Mouse (Mus musculus): ENCODE measurements around the gene Tmem104. TPM values are rescaled to one million over a fixed set of nuclear protein-coding genes. Genes with fewer than 3 reads are reported as not detected.

Tmem104 gene
- polyA plus RNA-seq, 1 experiment from 2014 or later: 11.9 TPM

- no peak overlapping the region for H3K4me2 ChIP-seq
- 80% methylated on average over 4 of the region's 4 CpGs for WGBS
- H3K36me3 ChIP-seq: no peaks in the 10 kb centered on the region
- H3K27me3 ChIP-seq: peaks cover 76% of the 10 kb centered on the region
- H3K9me3 ChIP-seq: no peaks in the 10 kb centered on the region
- H3K4me1 ChIP-seq: peaks cover 41% of the 10 kb centered on the region
- no peak overlapping the region for H3K27ac ChIP-seq
- no peak for ATAC-seq (ENCODE audit: insufficient number of reproducible peaks, insufficient read depth, low FRiP score, low TSS enrichment, low read depth)
- no peak overlapping the region for H3K9ac ChIP-seq
- H3K4me3 ChIP-seq: no peak overlapping the region
These were observed 17.9 kb upstream of the Tmem104 start for GRCm38 (mm10) chr11:115169430-115169829.

GRCm38 (mm10) chr11:115171125-115171524 is 16.2 kb upstream of the Tmem104 start:
- Histone ChIP-seq H3K27me3 (peaks cover 73% of the 10 kb centered on the region), H3K4me1 (peaks cover 50% of the 10 kb centered on the region), H3K4me3 (no peak overlapping the region), H3K9me3 (no peaks in the 10 kb centered on the region), H3K27ac (no peak overlapping the region), H3K4me2 (no peak overlapping the region), H3K36me3 (no peaks in the 10 kb centered on the region), H3K9ac (0 out of 2 replicates have a peak overlapping the region, but pooled peaks have one; percentile 11)
- no peak for ATAC-seq (ENCODE audit: insufficient number of reproducible peaks, insufficient read depth, low FRiP score, low TSS enrichment, low read depth)
- 35% methylated on average over 8 of the region's 8 CpGs for WGBS

- no peaks in the 10 kb centered on the region for H3K9me3 ChIP-seq
- H3K27me3 ChIP-seq: peaks cover 60% of the 10 kb centered on the region
- H3K4me2 ChIP-seq: peak overlapping the region; percentile 30
- no peak overlapping the region for H3K9ac ChIP-seq
- H3K4me1 ChIP-seq: peaks cover 66% of the 10 kb centered on the region
- H3K36me3 ChIP-seq: no peaks in the 10 kb centered on the region
- H3K27ac ChIP-seq: peak overlapping the region; percentile 44; the same call in 1 of the 2 replicates
- no peak for ATAC-seq (ENCODE audit: insufficient number of reproducible peaks, insufficient read depth, low FRiP score, low TSS enrichment, low read depth)
- no peak overlapping the region for H3K4me3 ChIP-seq
- WGBS: 19% methylated on average over 4 of the region's 4 CpGs
These were observed 14.4 kb upstream of the Tmem104 start for GRCm38 (mm10) chr11:115172825-115173287.

GRCm38 (mm10) chr11:115173549-115174339 is 13.5 kb upstream of the Tmem104 start:
- Histone ChIP-seq H3K4me2 (0 out of 2 replicates have a peak overlapping the region, but pooled peaks have one; percentile 22), H3K4me1 (peaks cover 70% of the 10 kb centered on the region), H3K27ac (peak overlapping the region; percentile 78), H3K4me3 (no peak overlapping the region), H3K27me3 (peaks cover 53% of the 10 kb centered on the region), H3K36me3 (no peaks in the 10 kb centered on the region), H3K9me3 (no peaks in the 10 kb centered on the region), H3K9ac (no peak overlapping the region)
- peak; percentile 38; the same call in 1 of the 2 replicates for ATAC-seq (ENCODE audit: insufficient number of reproducible peaks, insufficient read depth, low FRiP score, low TSS enrichment, low read depth)
- 9% methylated on average over 16 of the region's 16 CpGs for WGBS

GRCm38 (mm10) chr11:115176399-115177190 is 10.7 kb upstream of the Tmem104 start:
- 56% methylated on average over 24 of the region's 24 CpGs for WGBS
- H3K4me1 ChIP-seq: peaks cover 63% of the 10 kb centered on the region
- ATAC-seq (ENCODE audit: insufficient number of reproducible peaks, insufficient read depth, low FRiP score, low TSS enrichment, low read depth): no peak
- H3K36me3 ChIP-seq: no peaks in the 10 kb centered on the region
- H3K27ac ChIP-seq: peak overlapping the region; percentile 64
- no peak overlapping the region for H3K9ac ChIP-seq
- H3K27me3 ChIP-seq: peaks cover 45% of the 10 kb centered on the region
- no peak overlapping the region for H3K4me3 ChIP-seq
- no peak overlapping the region for H3K4me2 ChIP-seq
- H3K9me3 ChIP-seq: no peaks in the 10 kb centered on the region

- Histone ChIP-seq H3K4me2 (0 out of 2 replicates have a peak overlapping the region, but pooled peaks have one; percentile 2), H3K36me3 (no peaks in the 10 kb centered on the region), H3K9me3 (no peaks in the 10 kb centered on the region), H3K4me1 (peaks cover 52% of the 10 kb centered on the region), H3K9ac (0 out of 2 replicates have a peak overlapping the region, but pooled peaks have one; percentile 22), H3K27me3 (peaks cover 35% of the 10 kb centered on the region), H3K4me3 (no peak overlapping the region), H3K27ac (no peak overlapping the region; the same call in 1 of the 2 replicates)
- no peak for ATAC-seq (ENCODE audit: insufficient number of reproducible peaks, insufficient read depth, low FRiP score, low TSS enrichment, low read depth)
- 39% methylated on average over 10 of the region's 10 CpGs for WGBS
These were observed 9.6 kb upstream of the Tmem104 start for GRCm38 (mm10) chr11:115177559-115178195.

- H3K36me3 ChIP-seq: no peaks in the 10 kb centered on the region
- no peak overlapping the region for H3K4me2 ChIP-seq
- H3K27ac ChIP-seq: no peak overlapping the region
- 57% methylated on average over 2 of the region's 2 CpGs for WGBS
- no peak overlapping the region for H3K4me3 ChIP-seq
- peaks cover 41% of the 10 kb centered on the region for H3K4me1 ChIP-seq
- ATAC-seq (ENCODE audit: insufficient number of reproducible peaks, insufficient read depth, low FRiP score, low TSS enrichment, low read depth): no peak
- H3K9ac ChIP-seq: no peak overlapping the region
- no peaks in the 10 kb centered on the region for H3K9me3 ChIP-seq
- peaks cover 24% of the 10 kb centered on the region for H3K27me3 ChIP-seq
These were observed 8.5 kb upstream of the Tmem104 start for GRCm38 (mm10) chr11:115178766-115179165.

- 38% methylated on average over 6 of the region's 6 CpGs for WGBS
- no peaks in the 10 kb centered on the region for H3K36me3 ChIP-seq
- H3K9me3 ChIP-seq: no peaks in the 10 kb centered on the region
- H3K27me3 ChIP-seq: peaks cover 20% of the 10 kb centered on the region
- no peak overlapping the region for H3K4me2 ChIP-seq
- no peak overlapping the region for H3K9ac ChIP-seq
- peaks cover 37% of the 10 kb centered on the region for H3K4me1 ChIP-seq
- no peak for ATAC-seq (ENCODE audit: insufficient number of reproducible peaks, insufficient read depth, low FRiP score, low TSS enrichment, low read depth)
- H3K4me3 ChIP-seq: no peak overlapping the region
- no peak overlapping the region for H3K27ac ChIP-seq
These were observed 8.1 kb upstream of the Tmem104 start for GRCm38 (mm10) chr11:115179191-115179590.

- Histone ChIP-seq H3K4me2 (no peak overlapping the region), H3K4me3 (no peak overlapping the region), H3K4me1 (peaks cover 30% of the 10 kb centered on the region), H3K9ac (no peak overlapping the region), H3K9me3 (no peaks in the 10 kb centered on the region), H3K27ac (no peak overlapping the region), H3K36me3 (no peaks in the 10 kb centered on the region), H3K27me3 (peaks cover 13% of the 10 kb centered on the region)
- no peak for ATAC-seq (ENCODE audit: insufficient number of reproducible peaks, insufficient read depth, low FRiP score, low TSS enrichment, low read depth)
- 70% methylated on average over 6 of the region's 6 CpGs for WGBS
These were observed 7.4 kb upstream of the Tmem104 start for GRCm38 (mm10) chr11:115179881-115180280.

- H3K9ac ChIP-seq: 0 out of 2 replicates have a peak overlapping the region, but pooled peaks have one; percentile 32
- H3K27ac ChIP-seq: no peak overlapping the region
- peaks cover 21% of the 10 kb centered on the region for H3K4me1 ChIP-seq
- 25% methylated on average over 12 of the region's 12 CpGs for WGBS
- no peaks in the 10 kb centered on the region for H3K27me3 ChIP-seq
- no peak overlapping the region for H3K4me3 ChIP-seq
- H3K4me2 ChIP-seq: no peak overlapping the region
- H3K36me3 ChIP-seq: no peaks in the 10 kb centered on the region
- no peak for ATAC-seq (ENCODE audit: insufficient number of reproducible peaks, insufficient read depth, low FRiP score, low TSS enrichment, low read depth)
- no peaks in the 10 kb centered on the region for H3K9me3 ChIP-seq
These were observed 5.2 kb upstream of the Tmem104 start for GRCm38 (mm10) chr11:115181913-115182638.
